Mouse (Mus musculus) spleen, postnatal 0 days (tissue): Measurements from ENCODE around the gene Dgkq. TPM values are rescaled to one million over a fixed set of nuclear protein-coding genes. Genes with fewer than 3 reads are reported as not detected.

Source experiments
- polyA plus RNA-seq: library from polyadenylated mRNA; unstranded; fragments of >200 nt; fragmentation: Nextera tagmentation; extraction: Ambion mirVana; gene quantifications from 2 replicates; pipeline ENCODE4 v1.2.1, GENCODE M21; 2015

Dgkq gene
- polyA plus RNA-seq, result 2.6 and 4.0 TPM in 2 replicates

GRCm38 (mm10) chr5:108668977-108669936 lies at the start of gene Dgkq:
Gene Dgkq (minus strand): TSS chr5:108669672.

DNA sequence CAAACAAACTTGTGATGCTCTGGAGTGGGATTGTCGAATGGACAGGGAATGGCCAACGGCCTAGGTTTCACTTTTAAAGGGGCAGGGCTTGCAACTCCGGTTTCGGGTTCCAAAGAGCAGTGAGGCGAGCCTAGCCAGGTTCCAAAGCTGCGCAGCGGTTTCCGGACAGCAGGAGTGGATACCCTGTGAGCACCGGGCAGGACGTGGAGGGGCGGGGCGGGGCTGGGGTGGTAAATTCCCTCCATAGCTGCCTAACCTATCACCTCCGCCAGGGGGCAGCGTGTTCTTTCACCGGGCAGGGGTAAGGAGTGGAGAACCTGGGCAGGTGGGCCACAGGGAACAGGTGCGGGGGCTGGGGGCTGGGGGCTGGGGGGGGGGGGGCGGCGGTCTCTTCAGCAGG lies 22.8 kb upstream of the Dgkq start, which contains the start of gene Fgfrl1:
Fgfrl1 (plus strand) TSS at position 112 of the 400 bp plus-strand sequence.

GRCm38 (mm10) chr5:108675251-108675816 lies 5.9 kb upstream of the Dgkq start, which contains the start of gene Slc26a1:
Gene Slc26a1 (minus strand): TSS chr5:108675569.

DNA sequence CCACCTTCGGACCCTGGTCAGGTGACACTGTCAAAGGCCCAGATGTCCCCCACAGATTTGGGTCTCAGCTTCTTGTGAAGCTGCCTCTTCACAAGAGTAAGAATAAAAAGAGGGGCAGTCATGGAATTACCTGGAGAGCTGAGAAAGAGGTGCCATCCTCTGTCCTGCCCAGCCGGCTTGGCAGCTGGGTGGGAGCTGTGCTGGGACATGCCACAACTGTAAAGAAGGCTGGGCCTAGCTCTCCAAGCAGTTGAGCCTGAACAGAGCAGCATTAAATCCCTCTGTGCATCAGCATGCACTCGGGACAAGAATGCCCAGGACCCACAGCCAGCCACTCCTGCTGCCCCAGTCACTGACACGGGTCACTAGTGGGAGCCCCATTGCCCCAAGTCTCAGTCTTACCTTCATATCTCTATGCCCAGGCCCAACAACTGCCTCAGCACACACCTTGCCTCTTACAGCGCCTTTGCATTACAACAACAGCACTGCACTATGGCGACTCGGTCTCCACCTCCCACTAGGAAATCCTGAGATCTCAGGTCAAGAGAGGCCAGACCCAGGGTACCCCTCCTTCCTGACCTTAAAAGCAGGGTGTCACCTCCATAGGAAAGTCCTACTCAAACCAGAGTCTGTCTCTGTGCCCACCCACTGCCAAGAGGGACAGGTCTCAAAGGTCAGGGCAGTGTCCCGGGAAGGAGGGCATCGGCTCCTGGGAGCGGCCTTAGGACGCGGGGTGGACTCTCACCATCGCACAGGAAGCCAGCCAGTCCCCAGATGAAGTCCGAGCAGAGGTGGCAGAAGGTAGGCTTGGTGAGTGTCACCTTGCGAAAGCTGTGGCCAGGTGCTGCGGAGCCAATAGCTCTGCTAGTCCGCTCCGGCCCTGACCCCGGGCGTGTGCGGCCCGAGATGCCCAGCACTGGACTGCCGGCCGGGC lies 9.5 kb downstream of the Dgkq start, which contains the start of gene Idua:
Idua (plus strand) TSS at position 634 of the 934 bp plus-strand sequence.

GRCm38 (mm10) chr5:108629634-108630483 lies 39.6 kb downstream of the Dgkq start, which contains the start of the genes Gak and Tmem175:
Gene Gak (minus strand): TSS chr5:108629755.
Gene Tmem175 (plus strand): TSS chr5:108629770.

Other genes starting within 250 kb of the Dgkq start
- gene Atp5k, start 235.2 kb downstream of the Dgkq start, polyA plus RNA-seq, result 300 and 334 TPM in 2 replicates
- gene Mfsd7a, start 220.8 kb downstream of the Dgkq start, polyA plus RNA-seq, result 0.24 and 0.34 TPM in 2 replicates
- 6.2 and 6.6 TPM in 2 replicates for gene Pcgf3, start 208.4 kb downstream of the Dgkq start, polyA plus RNA-seq
- 0.12 TPM in 1 of 2 replicates, not detected in the other for gene Cplx1, start 119.6 kb downstream of the Dgkq start, polyA plus RNA-seq
- 25.4 and 27.5 TPM in 2 replicates for gene Gak, start 39.9 kb downstream of the Dgkq start, polyA plus RNA-seq
- 13.6 and 15.8 TPM in 2 replicates for gene Tmem175, start 39.9 kb downstream of the Dgkq start, polyA plus RNA-seq
- gene Idua, start 9.3 kb downstream of the Dgkq start, polyA plus RNA-seq, result 4.3 and 5.1 TPM in 2 replicates
- gene Slc26a1, start 5.9 kb upstream of the Dgkq start, polyA plus RNA-seq, result 8.5 and 11.3 TPM in 2 replicates
- 8.7 and 9.4 TPM in 2 replicates for gene Fgfrl1, start 22.7 kb upstream of the Dgkq start, polyA plus RNA-seq
- 1.2 and 1.6 TPM in 2 replicates for gene Rnf212, start 105.3 kb upstream of the Dgkq start, polyA plus RNA-seq
- gene Tmed11, start 125.7 kb upstream of the Dgkq start, polyA plus RNA-seq, result 0.28 TPM in 1 of 2 replicates, not detected in the other
- not detected in 2 replicates for gene Vmn2r8, start 139.2 kb upstream of the Dgkq start, polyA plus RNA-seq
- gene Vmn2r9, start 182.9 kb upstream of the Dgkq start, polyA plus RNA-seq, result not detected in 2 replicates